Comparison of ENCODE assay signal across 8 mouse cellular contexts in genomic region chr6:146685781-146686308, GRCm38 (mm10). TPM values are rescaled to one million over a fixed set of nuclear protein-coding genes. Genes with fewer than 3 reads are reported as not detected.
DNase-seq lines count a peak whose midpoint lies in the region; ATAC-seq and TF ChIP-seq lines count a peak whose summit lies in the region.
"Had no signal": no experiment of that assay in that cellular context is flagged by ENCODE, and none has a peak within 500 bp of the region (broad histone marks: within the 10 kb centered on the region; RNA-seq: fewer than 3 reads in every experiment).

No protein-coding gene starts in this region.

- no peaks in the 10 kb centered on the region for H3K27me3 ChIP-seq in heart, embryonic 16.5 days (ENCODE audit: control insufficient read depth, insufficient read depth, low read length)
- H3K27me3 ChIP-seq in lung, embryonic 15.5 days: no peaks in the 10 kb centered on the region
- H3K27me3 ChIP-seq in testis, adult 2 months (ENCODE audit: control insufficient read depth, insufficient read depth, low read length): no peaks in the 10 kb centered on the region
- H3K27me3 ChIP-seq in hindbrain, embryonic 16.5 days (replicated peaks; ENCODE audit: control insufficient read depth, insufficient read depth, low read length): no peaks in the 10 kb centered on the region
- H3K27me3 ChIP-seq: embryonic facial prominence, embryonic 15.5 days had no signal

- TF ChIP-seq POLR2A in testis, adult 2 months (IDR thresholded peaks at IDR 0.05; ENCODE audit: control insufficient read depth, low read depth, low read length): no peak

- H3K4me1 ChIP-seq in brown adipose tissue, adult 24 weeks (ENCODE audit: control insufficient read depth, insufficient read depth, insufficient read length, low read length): peaks cover 4% of the 10 kb centered on the region
- peaks cover 28% of the 10 kb centered on the region for H3K4me1 ChIP-seq in heart, embryonic 16.5 days (ENCODE audit: control insufficient read depth, insufficient read depth, low read length)
- 0 out of 2 replicates have a peak, but pooled peaks cover 6% of the 10 kb centered on the region for H3K4me1 ChIP-seq in lung, embryonic 15.5 days
- H3K4me1 ChIP-seq in testis, adult 2 months (ENCODE audit: control insufficient read depth, insufficient read depth, low read length): no peaks in the 10 kb centered on the region; the same call in 1 of the 2 replicates
- H3K4me1 ChIP-seq in hindbrain, embryonic 16.5 days (ENCODE audit: control insufficient read depth, insufficient read depth, low read depth, low read length): no peaks in the 10 kb centered on the region
- H3K4me1 ChIP-seq: embryonic facial prominence, embryonic 15.5 days had no signal

- peak; percentile 71 for DNase-seq in 3T3-L1 (ENCODE audit: low read depth, low spot score)
- peak; percentile 45 for DNase-seq in CD4-positive, CD25-positive, alpha-beta regulatory T cell, adult 2 months (ENCODE audit: low read depth, low spot score)

- TF ChIP-seq CTCF in testis, adult 2 months (IDR thresholded peaks at IDR 0.05; ENCODE audit: control insufficient read depth, insufficient read depth, insufficient replicate concordance, low read depth, low read length): peak; percentile 57; the same call in 1 of the 2 replicates

- H3K4me3 ChIP-seq in brown adipose tissue, adult 24 weeks (ENCODE audit: insufficient read depth, low read depth, low read length): peak overlapping the region; percentile 31
- no peak overlapping the region for H3K4me3 ChIP-seq in heart, embryonic 16.5 days (ENCODE audit: low read length)
- no peak overlapping the region for H3K4me3 ChIP-seq in lung, embryonic 15.5 days
- no peak overlapping the region for H3K4me3 ChIP-seq in testis, adult 2 months (ENCODE audit: control insufficient read depth, low read depth, low read length)
- no peak overlapping the region for H3K4me3 ChIP-seq in hindbrain, embryonic 16.5 days (ENCODE audit: low read length)
- H3K4me3 ChIP-seq: embryonic facial prominence, embryonic 15.5 days had no signal

- H3K9me3 ChIP-seq in heart, embryonic 16.5 days (replicated peaks; ENCODE audit: control insufficient read depth, low read length): peaks cover 4% of the 10 kb centered on the region; the same call in 1 of the 2 replicates
- H3K9me3 ChIP-seq in lung, embryonic 15.5 days: no peaks in the 10 kb centered on the region
- no peaks in the 10 kb centered on the region for H3K9me3 ChIP-seq in hindbrain, embryonic 16.5 days (ENCODE audit: control insufficient read depth, low read length)
- H3K9me3 ChIP-seq: embryonic facial prominence, embryonic 15.5 days had no signal

- H3K9ac ChIP-seq in heart, embryonic 16.5 days (ENCODE audit: low read length): no peak overlapping the region
- no peak overlapping the region for H3K9ac ChIP-seq in lung, embryonic 15.5 days
- H3K9ac ChIP-seq in hindbrain, embryonic 16.5 days (ENCODE audit: low read depth, low read length): no peak overlapping the region
- H3K9ac ChIP-seq: embryonic facial prominence, embryonic 15.5 days had no signal

- peak overlapping the region; percentile 40 for H3K27ac ChIP-seq in brown adipose tissue, adult 24 weeks (replicated peaks; ENCODE audit: low read depth, low read length)
- peak overlapping the region; percentile 97 for H3K27ac ChIP-seq in heart, embryonic 16.5 days (ENCODE audit: low read length)
- H3K27ac ChIP-seq in lung, embryonic 15.5 days: peak overlapping the region; percentile 27; the same call in 1 of the 2 replicates
- H3K27ac ChIP-seq in testis, adult 2 months (ENCODE audit: control insufficient read depth, insufficient read depth, low read depth, low read length): no peak overlapping the region
- no peak overlapping the region for H3K27ac ChIP-seq in hindbrain, embryonic 16.5 days (ENCODE audit: low read depth, low read length)
- H3K27ac ChIP-seq: embryonic facial prominence, embryonic 15.5 days had no signal

- peak overlapping the region; percentile 48 for H3K4me2 ChIP-seq in heart, embryonic 16.5 days (ENCODE audit: low read depth, low read length)
- peak overlapping the region; percentile 28 for H3K4me2 ChIP-seq in lung, embryonic 15.5 days
- no peak overlapping the region for H3K4me2 ChIP-seq in hindbrain, embryonic 16.5 days (ENCODE audit: low read length)
- H3K4me2 ChIP-seq: embryonic facial prominence, embryonic 15.5 days had no signal

- ATAC-seq in heart, embryonic 16.5 days (replicated peaks; ENCODE audit: extremely low read depth, insufficient read depth, low FRiP score): peak; percentile 93
- peak; percentile 80 for ATAC-seq in lung, embryonic 15.5 days (ENCODE audit: borderline replicate concordance, extremely low read depth, low FRiP score, low TSS enrichment)
- no peak for ATAC-seq in hindbrain, embryonic 16.5 days

- no peaks in the 10 kb centered on the region for H3K36me3 ChIP-seq in heart, embryonic 16.5 days (ENCODE audit: control insufficient read depth, insufficient read depth)
- H3K36me3 ChIP-seq in lung, embryonic 15.5 days: no peaks in the 10 kb centered on the region
- H3K36me3 ChIP-seq in testis, adult 2 months (ENCODE audit: control insufficient read depth, insufficient read depth, low read length): no peaks in the 10 kb centered on the region
- no peaks in the 10 kb centered on the region for H3K36me3 ChIP-seq in hindbrain, embryonic 16.5 days (ENCODE audit: control insufficient read depth, insufficient read depth, low read length)
- H3K36me3 ChIP-seq: embryonic facial prominence, embryonic 15.5 days had no signal

- WGBS in heart, embryonic 16.5 days: 19% methylated on average over 17 of the region's 17 CpGs
- WGBS in lung, embryonic 15.5 days: 45% methylated on average over 17 of the region's 17 CpGs
- 82% methylated on average over 17 of the region's 17 CpGs for WGBS in hindbrain, embryonic 16.5 days

RNA-seq across cellular contexts. Expression of gene Stk38l, which starts 39.0 kb away (rescaled TPM):
- 13.7 and 28.0 TPM in 2 replicates for polyA plus RNA-seq in brown adipose tissue, adult 24 weeks (2012; ENCODE audit: insufficient read depth, insufficient read length, missing spikeins)
- 28.9 and 30.3 TPM in 2 replicates for polyA plus RNA-seq in heart, embryonic 16.5 days (2015; fragmentation: Nextera tagmentation; extraction: Ambion mirVana)
- 14.8 and 15.5 TPM in 2 replicates for polyA plus RNA-seq in lung, embryonic 15.5 days (2015; fragmentation: Nextera tagmentation; extraction: Ambion mirVana)
- 2.7 and 3.8 TPM in 2 replicates for polyA plus RNA-seq in testis, adult 2 months (2012; rRNA removed)
- 13.9 and 15.0 TPM in 2 replicates for polyA plus RNA-seq in hindbrain, embryonic 16.5 days (2015; fragmentation: Nextera tagmentation; extraction: Ambion mirVana)

RNA-seq across cellular contexts. Expression of gene Tm7sf3, which starts 43.2 kb away (rescaled TPM):
- polyA plus RNA-seq in brown adipose tissue, adult 24 weeks (2012; ENCODE audit: insufficient read depth, insufficient read length, missing spikeins): 9.6 and 13.1 TPM in 2 replicates
- polyA plus RNA-seq in heart, embryonic 16.5 days (2015; fragmentation: Nextera tagmentation; extraction: Ambion mirVana): 35.3 and 37.5 TPM in 2 replicates
- polyA plus RNA-seq in lung, embryonic 15.5 days (2015; fragmentation: Nextera tagmentation; extraction: Ambion mirVana): 28.2 and 29.9 TPM in 2 replicates
- 4.8 and 6.5 TPM in 2 replicates for polyA plus RNA-seq in testis, adult 2 months (2012; rRNA removed)
- polyA plus RNA-seq in hindbrain, embryonic 16.5 days (2015; fragmentation: Nextera tagmentation; extraction: Ambion mirVana): 33.4 and 35.5 TPM in 2 replicates

RNA-seq across cellular contexts. Expression of gene Med21, which starts 43.5 kb away (rescaled TPM):
- polyA plus RNA-seq in brown adipose tissue, adult 24 weeks (2012; ENCODE audit: insufficient read depth, insufficient read length, missing spikeins): 67.9 and 81.8 TPM in 2 replicates
- polyA plus RNA-seq in heart, embryonic 16.5 days (2015; fragmentation: Nextera tagmentation; extraction: Ambion mirVana): 143 and 150 TPM in 2 replicates
- 156 and 157 TPM in 2 replicates for polyA plus RNA-seq in lung, embryonic 15.5 days (2015; fragmentation: Nextera tagmentation; extraction: Ambion mirVana)
- polyA plus RNA-seq in testis, adult 2 months (2012; rRNA removed): 50.0 and 58.3 TPM in 2 replicates
- polyA plus RNA-seq in hindbrain, embryonic 16.5 days (2015; fragmentation: Nextera tagmentation; extraction: Ambion mirVana): 111 and 117 TPM in 2 replicates

Comparison
In these comparisons a context has a peak if more than half of its experiments do, and no peak if none do; other contexts are left out.
1. H3K27ac ChIP-seq: peak in brown adipose tissue, adult 24 weeks (single experiment), heart, embryonic 16.5 days (single experiment) and lung, embryonic 15.5 days (single experiment); none in testis, adult 2 months (single experiment) and hindbrain, embryonic 16.5 days (single experiment).